Mouse (Mus musculus) right cerebral cortex, postnatal 4 days (tissue): ENCODE data around the gene Nsmce4a.
A peak's percentile ranks its signal among the peaks of the same experiment; 100 is the strongest.

ENCODE experiments used
- DNase-seq: peaks from one replicate; pipeline ENCODE4 v3.0.0-alpha.2; 2022

Gene Nsmce4a

DNA sequence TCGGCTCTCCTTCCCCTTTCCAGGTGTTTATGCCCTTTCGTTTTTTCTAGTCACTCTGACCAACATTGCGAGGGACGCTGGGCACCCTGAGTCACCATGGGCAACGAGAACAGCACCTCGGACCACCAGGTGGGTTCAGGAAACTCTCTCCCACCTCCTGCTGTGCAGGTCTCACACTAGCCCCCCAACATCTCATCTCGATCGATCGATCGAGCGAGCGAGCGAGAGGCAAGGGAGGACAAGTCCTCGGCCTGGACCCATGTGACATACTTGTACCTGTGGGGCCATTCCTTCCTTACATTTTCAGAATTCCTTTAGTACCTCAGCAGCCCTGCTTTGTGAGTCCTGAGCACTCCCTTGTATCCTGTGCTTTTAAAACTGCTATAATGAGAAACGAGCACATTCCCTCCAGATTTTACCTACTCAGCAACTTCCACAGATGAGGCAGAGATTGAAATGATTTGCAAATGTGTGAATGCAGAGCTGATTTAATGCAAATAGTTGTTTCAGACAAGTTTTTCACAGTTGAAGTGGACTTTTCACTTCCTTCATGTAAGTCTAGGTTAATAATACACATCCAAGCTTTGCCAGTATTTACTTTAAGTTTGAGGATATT is 4.6 kb upstream of the Nsmce4a start, which contains the start of gene Tacc2:
Tacc2 (plus strand) TSS at position 51 of the 616 bp plus-strand sequence.
- no peak for DNase-seq

DNA sequence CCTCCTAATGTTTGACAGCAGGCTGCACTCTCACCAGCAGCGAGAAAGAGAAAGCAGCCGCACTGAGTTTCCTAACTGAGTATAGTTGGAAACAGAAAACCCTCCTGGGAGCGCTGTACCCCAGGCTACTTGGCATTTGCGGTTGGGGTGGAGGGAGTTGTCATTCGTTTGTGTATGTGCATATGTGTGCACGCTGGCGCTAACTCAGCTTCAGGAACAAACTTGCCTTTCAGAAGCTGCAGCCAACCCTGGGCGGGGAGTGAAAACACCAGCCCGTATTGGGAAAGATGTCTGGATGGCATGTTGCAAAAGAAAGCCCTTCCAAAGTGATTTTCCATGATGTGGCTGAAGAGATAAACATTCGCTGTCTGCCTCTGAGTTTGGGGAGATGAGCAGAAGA is 4.1 kb upstream of the Nsmce4a start:
- DNase-seq: peak; percentile 12

DNA sequence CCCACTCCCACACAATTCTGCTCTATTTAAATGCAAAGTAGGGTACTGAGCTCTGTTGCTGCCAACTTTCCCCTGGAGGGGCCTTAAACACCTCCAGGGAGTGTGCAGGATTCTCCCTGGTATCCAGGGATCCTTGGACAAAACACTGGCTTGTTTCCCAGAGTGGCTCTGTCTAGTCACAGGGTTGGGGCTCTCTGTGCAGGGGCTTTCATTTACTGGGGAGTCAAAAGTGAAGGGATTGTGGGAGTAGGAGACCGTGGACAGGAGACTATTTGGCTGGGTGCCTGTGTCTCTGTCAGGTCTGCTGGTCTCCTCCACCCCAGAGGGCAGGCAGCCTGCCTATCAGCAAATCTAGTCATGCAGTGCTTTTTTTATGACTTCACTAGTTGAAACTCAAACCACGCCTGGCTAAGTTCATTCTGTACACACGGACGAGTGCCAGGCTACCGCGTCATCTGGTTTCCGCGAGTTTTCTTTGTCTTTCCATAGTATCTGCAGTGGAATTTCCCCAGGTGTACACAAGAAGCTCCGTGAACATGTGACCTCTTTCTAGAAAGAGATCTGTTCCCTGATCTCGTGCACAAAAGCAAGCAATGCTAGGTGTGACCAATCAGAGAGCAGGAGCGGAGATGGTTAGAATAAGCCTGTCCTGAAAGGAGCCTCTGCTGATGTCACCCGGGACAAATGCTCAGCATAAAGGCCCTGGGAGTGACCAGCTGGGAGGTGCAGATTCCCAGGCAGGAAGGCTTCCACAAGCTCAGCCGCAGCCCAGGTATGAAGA is 1.5 kb upstream of the Nsmce4a start:
- no peak for DNase-seq

DNA sequence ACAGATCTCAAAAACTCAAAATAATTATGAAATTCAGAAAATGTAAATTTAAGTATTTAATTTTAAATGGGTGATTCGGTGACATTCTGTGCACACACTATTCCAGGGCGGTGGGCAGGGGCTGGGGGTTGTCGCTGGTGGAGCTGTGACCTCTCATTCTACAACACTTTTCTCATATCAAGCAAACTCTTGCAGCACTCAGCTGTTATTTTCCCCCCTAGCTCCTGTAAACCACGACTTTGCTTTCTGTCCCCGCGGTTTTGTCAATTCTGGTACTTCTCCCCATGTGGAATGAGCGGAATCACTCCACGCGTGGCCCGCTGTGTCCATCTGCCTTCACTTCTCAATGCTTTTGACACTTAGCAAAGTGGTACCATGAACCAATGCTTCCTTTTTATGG is 828 bp upstream of the Nsmce4a start:
- no peak for DNase-seq

DNA sequence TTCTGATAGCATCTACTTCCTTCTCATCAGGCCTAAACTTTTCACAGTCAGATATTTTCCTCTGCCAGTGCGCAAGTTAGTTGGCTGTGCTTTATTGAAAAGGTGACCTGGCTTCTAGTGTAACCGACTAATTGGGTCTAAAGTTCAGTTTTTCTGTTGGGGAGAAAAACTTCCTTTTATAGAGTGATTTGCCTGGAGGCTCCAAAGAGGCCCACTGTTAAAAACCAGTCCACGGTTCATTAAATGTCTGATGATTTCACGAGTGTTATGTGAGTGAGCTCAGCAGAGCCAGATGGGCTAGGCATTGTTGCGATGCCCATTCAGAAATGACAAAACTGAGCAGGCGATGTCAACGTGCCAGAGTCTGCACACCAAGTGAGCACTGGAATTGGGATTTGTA is 2.4 kb downstream of the Nsmce4a start:
- no peak for DNase-seq

DNA sequence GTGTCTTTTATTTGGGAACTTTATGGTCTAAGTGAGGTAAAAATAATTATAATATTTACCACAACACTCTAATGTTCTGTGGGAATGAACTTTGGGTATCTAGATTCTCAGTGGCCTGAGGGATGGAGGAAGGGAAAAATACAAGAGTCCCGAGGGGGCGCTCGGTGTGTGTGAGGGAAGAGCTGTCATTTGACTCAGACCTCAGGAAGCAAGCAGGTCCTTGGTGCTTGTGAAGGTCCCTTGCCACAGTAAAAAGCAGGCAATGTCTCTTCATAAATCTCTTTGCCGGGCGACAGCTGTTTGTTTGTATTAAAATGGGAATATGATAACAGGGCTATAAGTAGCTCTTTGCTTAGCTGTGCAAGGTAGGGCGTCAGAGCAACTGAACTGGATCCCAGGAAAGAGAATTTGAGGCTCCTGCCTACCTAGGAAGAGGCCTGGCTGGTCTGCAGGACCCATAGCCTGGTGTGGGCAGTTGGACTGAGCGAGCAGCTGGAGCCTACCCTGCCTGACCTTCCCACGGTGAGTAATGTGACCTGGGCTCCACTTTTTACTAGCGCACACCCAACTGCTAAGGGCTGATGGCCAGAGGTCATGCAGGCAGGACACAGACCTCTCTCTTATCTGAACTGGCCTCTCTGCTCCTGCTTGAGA is 4.0 kb downstream of the Nsmce4a start:
- no peak for DNase-seq

DNA sequence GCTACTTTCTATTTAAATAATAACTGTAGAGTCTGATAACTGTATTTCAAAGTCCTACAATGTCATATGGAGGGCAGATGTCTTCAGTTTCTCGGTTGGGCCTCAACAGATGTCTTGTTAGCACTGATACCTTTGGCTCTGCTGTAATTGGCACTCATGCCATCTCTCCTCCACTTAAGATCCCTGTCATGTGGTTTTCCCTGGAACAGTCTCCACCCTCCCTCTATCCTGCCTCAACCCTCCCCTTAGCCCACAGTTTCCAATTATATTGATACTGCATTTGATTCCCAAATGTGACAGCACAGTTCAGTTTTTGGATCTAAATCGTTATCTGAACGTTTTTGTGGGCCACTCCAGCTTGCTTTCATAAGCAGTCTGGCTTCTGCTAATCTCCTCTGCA is 8.3 kb downstream of the Nsmce4a start:
- no peak for DNase-seq

DNA sequence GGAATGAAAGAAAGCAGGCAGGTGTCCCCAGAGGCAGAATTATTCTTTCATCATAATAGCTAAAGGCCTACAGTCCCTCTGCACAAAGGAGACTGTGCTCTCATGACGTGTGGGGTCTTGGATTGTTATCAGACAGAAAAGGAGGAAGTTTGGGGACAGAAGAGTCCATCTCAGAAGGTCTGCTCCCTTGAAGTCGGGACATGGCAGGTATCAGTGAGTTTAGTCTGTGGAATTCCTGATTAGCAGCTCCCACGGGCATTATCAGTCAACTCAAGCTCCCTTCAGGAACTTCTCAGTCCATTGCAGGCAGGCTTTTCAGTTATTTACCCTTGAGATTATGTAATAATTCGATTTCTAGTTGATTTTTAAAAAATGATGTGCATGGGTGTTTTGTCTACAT is 9.0 kb downstream of the Nsmce4a start:
- DNase-seq: no peak

DNA sequence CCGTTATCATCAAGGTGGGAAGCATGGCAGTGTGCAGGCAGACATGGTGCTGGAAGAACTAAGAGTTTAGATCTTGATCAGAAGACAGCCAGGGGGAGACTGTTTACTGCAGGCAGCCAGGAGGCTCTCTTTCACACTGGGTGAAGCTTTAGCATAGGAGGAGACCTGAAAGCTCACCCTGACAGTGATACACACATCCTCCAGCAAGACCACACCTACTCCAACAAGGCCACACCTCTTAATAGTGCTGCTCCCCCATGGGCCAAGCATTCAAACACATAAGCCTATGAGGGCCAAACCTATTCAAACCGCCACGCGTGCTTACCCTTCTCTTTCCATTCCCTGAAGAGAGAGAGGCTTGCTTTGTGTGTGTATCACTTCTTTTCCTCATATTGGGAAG is 9.6 kb downstream of the Nsmce4a start:
- DNase-seq: no peak

DNA sequence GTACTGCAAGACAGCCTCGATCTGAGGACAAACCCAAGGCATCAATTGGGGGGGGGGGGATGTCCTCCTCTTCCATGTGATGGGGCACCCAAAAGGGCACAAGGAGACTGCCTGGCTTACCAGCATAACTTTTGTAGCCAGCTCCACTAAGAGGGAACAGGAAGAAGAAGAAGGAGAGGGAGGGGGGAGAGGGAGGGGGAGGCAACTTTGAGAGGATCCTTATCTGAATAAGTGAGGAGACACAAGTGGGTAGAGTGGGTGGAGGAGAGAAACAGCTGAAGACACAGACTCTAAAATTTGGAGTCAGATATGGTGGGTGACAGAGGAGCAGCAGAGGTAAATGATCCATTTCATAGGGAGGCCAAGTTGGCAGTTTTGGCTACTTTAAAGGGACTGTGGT is 12.0 kb downstream of the Nsmce4a start:
- DNase-seq: no peak

DNA sequence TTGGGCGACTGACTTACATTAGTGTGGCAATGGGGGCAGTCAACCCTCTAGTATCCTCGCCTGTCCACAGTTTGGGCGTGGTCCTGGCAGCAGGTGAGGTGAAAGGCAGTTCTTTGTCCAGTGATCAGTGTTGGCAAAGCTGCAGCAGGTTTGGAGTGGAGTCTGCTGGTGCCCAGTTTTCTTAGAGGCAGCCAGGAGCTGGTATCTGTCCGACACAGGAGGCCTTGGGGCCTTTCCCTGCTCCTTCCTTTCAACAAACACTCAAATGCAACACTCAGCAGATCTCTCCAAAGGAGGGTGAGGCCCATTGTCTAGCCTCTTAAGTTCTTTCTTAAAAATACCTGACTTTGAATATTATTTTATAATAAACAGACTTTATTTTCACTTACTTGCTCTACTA is 14.3 kb downstream of the Nsmce4a start:
- no peak for DNase-seq

DNA sequence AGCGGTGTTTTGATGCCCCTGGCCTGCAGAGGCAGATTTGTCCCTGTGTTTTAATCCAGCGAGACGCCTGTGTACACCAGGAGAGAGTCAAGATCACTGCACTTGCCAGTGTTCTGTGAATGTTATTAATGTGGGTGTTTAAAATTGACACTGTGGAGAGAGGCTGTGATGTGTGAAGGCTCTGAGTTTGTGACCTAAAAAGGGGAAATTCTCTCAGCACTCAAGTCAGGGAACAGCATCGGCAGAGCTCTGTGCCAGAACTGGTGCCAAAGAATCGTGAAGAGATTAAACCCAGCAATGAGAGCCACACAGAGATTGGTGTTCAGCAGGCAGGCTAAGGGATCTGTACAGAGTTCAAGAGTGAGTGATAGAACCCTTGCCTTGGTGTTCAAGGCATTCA is 17.3 kb downstream of the Nsmce4a start:
- no peak for DNase-seq

DNA sequence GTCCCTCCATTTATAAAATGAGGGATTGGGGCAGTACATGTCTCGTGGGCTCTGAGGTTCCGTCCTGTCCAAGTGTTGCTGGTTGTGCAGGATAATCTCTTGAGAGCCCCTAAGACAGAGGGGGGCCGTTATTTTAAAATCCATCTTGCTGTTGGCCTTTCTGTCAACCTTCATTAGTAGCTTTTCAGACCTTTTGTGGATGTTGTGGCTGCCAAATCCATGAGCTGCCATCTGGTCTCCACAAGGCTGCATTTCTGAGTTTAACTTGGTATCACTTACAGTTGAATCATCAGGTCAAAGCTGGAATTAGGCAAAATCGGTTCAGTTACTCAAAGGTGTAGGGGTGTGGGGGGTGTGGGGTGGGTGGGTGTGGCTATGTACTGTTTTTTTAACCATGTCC is 19.6 kb downstream of the Nsmce4a start:
- no peak for DNase-seq

DNA sequence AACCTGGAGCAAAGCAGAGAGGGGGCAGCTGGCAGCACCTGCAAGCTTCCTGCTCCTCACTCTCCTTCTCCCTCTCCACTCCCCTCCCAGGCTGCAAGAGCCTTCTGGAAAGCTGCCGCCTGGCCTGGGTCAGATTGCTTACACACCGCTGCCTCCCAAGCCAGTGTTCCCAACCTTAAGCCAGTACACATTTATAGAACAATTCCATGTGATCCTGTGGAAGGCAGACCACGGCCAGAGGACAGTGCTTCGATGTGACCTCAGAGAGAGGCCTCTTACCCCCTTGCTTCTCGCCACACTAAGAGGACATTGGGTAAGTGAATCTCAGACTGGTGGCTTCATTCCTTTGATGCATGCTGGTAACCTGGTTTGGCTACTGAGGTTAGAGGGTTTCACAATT is 20.1 kb downstream of the Nsmce4a start:
- no peak for DNase-seq

DNA sequence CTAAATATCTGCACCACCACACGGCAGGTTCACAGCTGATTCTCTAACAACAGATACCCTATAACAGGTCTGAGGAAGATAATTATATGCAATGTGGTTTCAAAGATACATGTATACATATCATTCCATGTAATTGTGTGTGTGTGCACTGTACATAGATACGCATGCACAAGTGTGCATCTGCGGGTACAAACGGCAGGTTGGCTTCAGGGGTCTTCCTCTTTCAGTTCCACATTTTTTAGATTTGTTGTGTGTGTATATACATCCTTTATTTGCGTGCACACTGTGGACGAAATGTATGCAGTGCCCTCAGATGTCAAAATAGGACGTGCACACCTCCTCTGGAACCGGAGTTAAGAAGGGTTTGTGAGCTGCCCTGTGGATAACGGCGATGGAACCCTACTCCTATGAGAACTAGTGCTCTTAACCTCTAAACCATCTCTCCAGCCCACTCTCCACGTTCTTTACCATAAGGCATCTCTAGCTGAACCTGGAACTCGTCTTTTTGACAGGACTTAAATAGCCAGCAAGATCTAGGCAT is 25.2 kb downstream of the Nsmce4a start:
- no peak for DNase-seq

DNA sequence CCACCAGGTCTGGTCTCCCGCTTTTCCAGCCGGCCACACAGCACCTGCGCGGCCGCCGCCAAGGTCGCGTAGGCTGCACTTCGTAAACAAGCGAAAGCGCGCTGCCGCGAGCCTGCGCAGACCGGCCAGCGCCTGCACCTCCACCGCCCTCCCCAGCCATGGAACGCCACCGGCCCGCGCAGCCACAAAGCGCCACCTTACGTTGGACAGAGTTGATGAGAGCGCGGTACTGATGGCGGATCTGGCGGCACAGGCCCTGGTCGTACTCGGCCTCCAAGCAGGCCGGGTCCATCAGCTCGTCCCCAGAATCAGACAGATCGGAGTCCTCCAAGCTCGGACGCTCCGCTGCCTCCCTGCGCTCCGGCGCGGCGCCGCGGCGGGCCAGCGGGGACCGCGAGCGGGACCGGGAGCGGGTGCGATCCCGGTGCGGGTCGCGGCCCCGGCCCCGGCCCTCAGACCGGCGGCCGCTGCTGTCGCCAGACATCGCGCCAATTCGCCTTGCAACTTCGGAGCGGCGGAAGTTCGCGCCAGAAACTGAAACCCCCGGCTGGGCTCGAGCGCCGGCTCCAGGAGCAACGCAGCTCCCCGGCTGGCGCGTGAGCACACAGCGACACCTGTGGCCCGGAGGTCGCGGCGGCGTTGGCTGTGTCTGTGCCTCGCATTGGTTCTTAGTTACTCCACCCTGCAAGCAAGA is 26.0 kb downstream of the Nsmce4a start:
- peak; percentile 92 for DNase-seq

DNA sequence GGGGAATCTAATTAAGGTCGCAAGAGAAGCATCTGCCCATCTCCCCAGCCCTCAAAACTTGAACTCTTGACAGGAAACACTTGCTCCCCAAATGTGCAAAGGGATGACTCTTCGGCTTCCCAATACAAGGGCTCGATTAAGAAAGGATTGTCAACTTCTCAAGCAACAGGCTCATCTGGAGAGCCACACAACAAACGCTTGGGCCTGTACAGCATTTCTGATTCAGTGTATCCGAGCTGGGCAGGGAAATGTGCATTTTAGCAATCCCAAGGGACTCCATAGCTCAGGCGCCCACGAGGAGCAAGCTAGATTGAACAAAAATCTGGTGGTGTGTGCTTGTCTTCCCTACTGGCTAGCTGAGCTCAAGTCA is 26.5 kb downstream of the Nsmce4a start:
- no peak for DNase-seq

DNA sequence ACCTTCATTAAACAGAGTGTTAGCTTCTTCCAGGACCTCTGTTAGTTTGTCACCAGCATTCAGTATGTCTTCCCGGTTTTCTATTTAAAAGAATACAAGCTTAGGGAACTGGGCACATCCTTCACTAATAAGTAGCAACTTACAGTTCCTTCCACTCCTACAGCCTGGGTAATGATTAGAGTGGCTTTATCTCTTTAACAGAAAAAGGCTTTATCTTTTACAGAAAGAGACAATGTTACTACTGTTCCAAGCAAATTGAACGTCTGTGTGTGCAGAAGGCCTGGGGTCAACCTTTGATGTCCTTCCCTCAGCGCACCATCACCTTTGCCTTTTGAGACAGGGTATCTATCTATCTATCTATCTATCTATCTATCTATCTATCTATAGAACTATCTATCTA is 27.0 kb downstream of the Nsmce4a start:
- DNase-seq: no peak

DNA sequence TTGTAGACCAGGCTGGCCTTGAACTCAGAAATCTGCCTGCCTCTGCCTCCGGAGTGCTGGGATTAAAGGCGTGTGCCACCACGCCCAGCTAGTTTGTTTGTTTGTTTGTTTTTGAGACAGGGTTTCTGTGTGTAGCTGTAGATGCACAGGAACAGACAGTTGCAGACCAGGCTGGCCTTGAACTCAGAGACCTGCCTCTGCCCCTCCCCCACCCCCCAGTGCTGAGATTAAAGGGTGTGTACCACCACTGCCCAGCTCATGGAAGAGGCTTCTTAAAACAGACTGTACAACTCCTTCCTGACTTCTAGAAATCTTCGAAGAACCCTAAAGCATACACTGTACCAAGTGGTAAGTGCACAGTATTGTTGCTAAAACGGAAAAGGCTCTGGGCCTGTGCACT is 27.5 kb downstream of the Nsmce4a start:
- DNase-seq: no peak

DNA sequence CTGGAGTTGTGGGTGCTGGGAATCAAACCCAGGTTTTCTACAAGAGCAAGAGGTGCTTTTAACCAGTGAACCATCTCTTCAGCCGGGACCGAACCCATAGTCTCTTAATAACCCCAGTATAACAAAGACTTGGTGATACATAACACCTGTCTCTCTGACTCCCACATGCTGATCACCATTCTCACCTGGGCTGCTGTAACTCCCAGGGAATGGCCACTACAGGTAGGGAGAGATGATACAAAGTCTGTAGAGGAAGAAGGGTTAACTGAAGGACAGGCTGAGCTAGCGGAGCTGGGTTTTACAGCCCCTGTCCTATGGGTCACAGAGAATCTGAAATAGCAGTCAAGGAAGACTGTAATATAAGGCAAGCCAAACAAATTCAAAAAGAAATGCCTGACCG is 29.7 kb downstream of the Nsmce4a start:
- no peak for DNase-seq

DNA sequence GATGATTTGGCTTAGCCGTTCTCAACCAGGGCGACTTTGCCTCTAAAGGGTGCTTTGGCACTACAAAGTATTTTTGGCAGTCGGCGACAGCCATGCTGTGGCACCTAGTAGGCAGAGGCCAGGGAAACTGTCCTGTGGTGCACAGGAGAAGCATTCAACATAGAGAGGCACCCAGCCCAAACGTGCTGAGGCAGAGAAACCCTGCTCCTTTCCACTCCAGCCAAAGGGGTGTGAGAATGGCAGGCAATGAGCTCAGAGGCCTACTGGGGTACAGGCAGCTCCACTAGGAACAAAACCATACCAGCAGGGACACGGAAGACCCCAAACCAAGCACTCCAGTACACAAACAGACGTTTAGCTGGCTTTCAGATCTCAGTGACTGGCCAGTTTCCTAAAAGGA is 32.7 kb downstream of the Nsmce4a start:
- DNase-seq: no peak

DNA sequence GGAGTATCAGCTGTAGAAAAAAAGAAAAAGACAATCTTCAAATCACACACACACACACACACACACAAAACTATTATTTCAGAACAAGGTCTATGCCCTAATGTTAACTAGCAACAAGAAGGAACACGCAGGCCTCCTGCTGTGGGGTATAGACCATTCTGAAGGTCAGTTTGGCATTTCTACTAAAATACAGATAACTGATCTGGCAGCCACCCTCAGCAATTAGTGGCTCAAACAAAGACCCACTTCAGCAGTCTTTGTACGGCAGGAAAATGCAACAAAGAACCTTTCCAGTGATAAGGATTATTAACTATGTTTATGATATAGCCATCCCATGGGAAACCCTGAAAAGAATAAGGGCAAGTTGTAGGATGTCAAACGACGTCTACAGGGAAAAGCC is 35.9 kb downstream of the Nsmce4a start:
- DNase-seq: no peak

DNA sequence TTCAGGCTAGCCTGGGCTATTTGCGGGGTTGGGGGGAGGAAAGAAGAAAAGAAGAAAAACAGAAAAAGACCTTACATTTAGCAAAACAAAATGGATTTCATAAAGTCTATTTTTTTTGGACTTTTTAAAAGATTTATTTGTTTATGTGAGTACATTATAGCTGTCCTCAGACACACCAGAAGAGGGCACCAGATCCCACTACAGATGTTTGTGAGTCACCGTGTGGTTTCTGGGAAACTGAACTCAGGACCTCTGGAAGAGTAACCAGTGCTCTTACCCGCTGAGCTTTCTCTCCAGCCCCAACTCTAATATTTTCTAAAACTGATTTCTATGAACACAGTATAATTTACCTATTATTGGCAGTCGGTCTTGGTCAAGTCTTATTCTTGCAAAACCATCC is 37.7 kb downstream of the Nsmce4a start:
- no peak for DNase-seq
